In the genomic region with DNA sequence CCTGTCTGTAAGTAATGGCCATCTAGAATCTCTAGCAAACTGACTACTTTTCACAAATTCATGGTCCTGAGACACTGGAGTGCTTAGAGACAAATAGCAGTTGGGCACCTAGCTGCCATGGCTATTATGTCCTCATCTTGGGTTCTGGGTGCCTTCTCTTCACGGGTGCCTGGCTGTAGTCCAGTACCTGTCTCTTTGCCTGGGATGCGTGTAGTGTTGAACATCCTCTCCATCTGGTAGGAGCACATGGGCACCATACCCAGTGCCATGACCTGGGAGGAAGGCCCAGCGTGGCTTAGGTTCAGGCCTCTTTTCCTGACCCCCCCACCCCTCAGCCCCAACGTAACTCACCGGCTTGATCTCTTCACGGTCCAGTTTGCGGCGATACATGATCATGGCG, we compare ENCODE assay signal across 31 mouse cellular contexts. TPM values are rescaled to one million over a fixed set of nuclear protein-coding genes. Genes with fewer than 3 reads are reported as not detected.
DNase-seq lines count a peak whose midpoint lies in the region; ATAC-seq and TF ChIP-seq lines count a peak whose summit lies in the region.
"Had no signal": no experiment of that assay in that cellular context is flagged by ENCODE, and none has a peak within 500 bp of the region (broad histone marks: within the 10 kb centered on the region; RNA-seq: fewer than 3 reads in every experiment).

No protein-coding gene starts in this region.

- no peaks in the 10 kb centered on the region for H3K27me3 ChIP-seq in cerebellum, adult 2 months (ENCODE audit: control insufficient read depth, insufficient read depth, low read length)
- H3K27me3 ChIP-seq: embryonic facial prominence, embryonic 13.5 days; forebrain, embryonic 12.5 days; forebrain, embryonic 15.5 days; heart, embryonic 13.5 days had no signal

- peak; percentile 39 to 52 for DNase-seq in cerebellum, adult 2 months
- DNase-seq in cerebellum, adult 9-11 months: peak; percentile 60
- DNase-seq in cerebellum, postnatal 36 days: no peak
- DNase-seq in cerebellum, postnatal 25 days: peak; percentile 46 to 54
- no peak for DNase-seq in ovary, postnatal 10 days (ENCODE audit: low spot score)
- DNase-seq: adrenal gland, adult 8-10 months; adrenal gland, postnatal 25 days; embryo, embryonic 11 days; gastrocnemius, postnatal 10 days; gastrocnemius, postnatal 36 days; heart, adult 2 months; heart, postnatal 14 days; heart, postnatal 4 days; kidney, adult 18-20 months; kidney, adult 9 months had no signal

- TF ChIP-seq CTCF in cerebellum, adult 2 months (IDR thresholded peaks at IDR 0.05; ENCODE audit: borderline replicate concordance, insufficient read depth, low read depth, low read length): no peak

- H3K27ac ChIP-seq in cerebellum, adult 2 months (ENCODE audit: insufficient read depth, low read length): no peak overlapping the region
- H3K27ac ChIP-seq: embryonic facial prominence, embryonic 10.5 days; embryonic facial prominence, embryonic 13.5 days; forebrain, embryonic 12.5 days; forebrain, embryonic 15.5 days; heart, adult 2 months; heart, embryonic 10.5 days; heart, embryonic 13.5 days; hindbrain, embryonic 14.5 days; hindbrain, postnatal 0 days had no signal

- ATAC-seq in cerebellum, adult (ENCODE audit: insufficient number of reproducible peaks, low FRiP score, low TSS enrichment): no peak
- ATAC-seq: CD4-positive, CD25-positive, alpha-beta regulatory T cell, adult 4 months; forebrain, embryonic 15.5 days; hindbrain, postnatal 0 days; inflammation-experienced regulatory T-cells, adult 6 months; intestine, embryonic 16.5 days had no signal

- H3K4me3 ChIP-seq in cerebellum, adult 2 months (replicated peaks; ENCODE audit: insufficient read depth, low read depth, low read length): no peak overlapping the region
- H3K4me3 ChIP-seq: embryonic facial prominence, embryonic 10.5 days; embryonic facial prominence, embryonic 13.5 days; erythroblast, embryonic 14.5 days; forebrain, embryonic 12.5 days; forebrain, embryonic 15.5 days; heart, adult 2 months; heart, embryonic 10.5 days; heart, embryonic 13.5 days had no signal

- H3K4me1 ChIP-seq in cerebellum, adult 2 months (ENCODE audit: control insufficient read depth, insufficient read depth, low read length): peaks cover 6% of the 10 kb centered on the region
- H3K4me1 ChIP-seq: forebrain, embryonic 12.5 days; forebrain, embryonic 15.5 days had no signal

- no peak for TF ChIP-seq POLR2A in cerebellum, adult 2 months (IDR thresholded peaks at IDR 0.05; ENCODE audit: borderline replicate concordance, insufficient read depth, low read length)

- WGBS in cerebellum, adult 2 months: 52% methylated on average over 9 of the region's 9 CpGs

RNA-seq across cellular contexts. Expression of a gene that starts 3.7 kb away (rescaled TPM):
- 7.8 and 8.2 TPM in 2 replicates for polyA plus RNA-seq in cerebellum, adult 2 months (2012; rRNA removed)
- polyA plus RNA-seq: erythroblast, embryonic 14.5 days had no signal

RNA-seq across cellular contexts. Expression of a gene that starts 7.5 kb away (rescaled TPM):
- polyA plus RNA-seq in cerebellum, adult 2 months (2012; rRNA removed): 4.2 and 4.7 TPM in 2 replicates

RNA-seq across cellular contexts. Expression of a gene that starts 7.6 kb away (rescaled TPM):
- polyA plus RNA-seq in cerebellum, adult 2 months (2012; rRNA removed): 0.15 and 0.51 TPM in 2 replicates
- polyA plus RNA-seq: CD4-positive, CD25-positive, alpha-beta regulatory T cell, adult 4 months; embryonic facial prominence, embryonic 10.5 days; embryonic facial prominence, embryonic 13.5 days; forebrain, embryonic 12.5 days; forebrain, embryonic 15.5 days; hindbrain, embryonic 11.5 days; hindbrain, embryonic 14.5 days; hindbrain, postnatal 0 days; intestine, embryonic 16.5 days had no signal

RNA-seq across cellular contexts. Expression of a gene that starts 7.8 kb away (rescaled TPM):
- 101 and 102 TPM in 2 replicates for polyA plus RNA-seq in cerebellum, adult 2 months (2012; rRNA removed)

RNA-seq across cellular contexts. Expression of a gene that starts 11.6 kb away (rescaled TPM):
- not detected in 2 replicates for polyA plus RNA-seq in cerebellum, adult 2 months (2012; rRNA removed)
- polyA plus RNA-seq: C2C12; CD4-positive, CD25-positive, alpha-beta regulatory T cell, adult 4 months; embryonic facial prominence, embryonic 10.5 days; embryonic facial prominence, embryonic 13.5 days; erythroblast, embryonic 14.5 days; forebrain, embryonic 12.5 days; forebrain, embryonic 15.5 days; heart, adult 2 months; heart, embryonic 10.5 days; heart, embryonic 13.5 days; heart, embryonic 16.5 days; hindbrain, embryonic 11.5 days; hindbrain, embryonic 14.5 days; hindbrain, postnatal 0 days; inflammation-experienced regulatory T-cells, adult 6 months had no signal

Comparison
In these comparisons a context has a peak if more than half of its experiments do, and no peak if none do; other contexts are left out.
1. DNase-seq: peak in cerebellum, adult 2 months (2 of 2), cerebellum, adult 9-11 months (single experiment) and cerebellum, postnatal 25 days (2 of 2); none in cerebellum, postnatal 36 days (0 of 2) and ovary, postnatal 10 days (single experiment).